In genomic region chr15:83464083-83464904, GRCm38 (mm10) we compare ENCODE assay signal across 8 mouse cellular contexts. TPM values are rescaled to one million over a fixed set of nuclear protein-coding genes. Genes with fewer than 3 reads are reported as not detected.
DNase-seq lines count a peak whose midpoint lies in the region; ATAC-seq and TF ChIP-seq lines count a peak whose summit lies in the region.

Pacsin2 (minus strand) TSS chr15:83464606.

- H3K4me1 ChIP-seq in bone marrow macrophage, adult 2 months (ENCODE audit: control insufficient read depth, insufficient read depth, low read length), result peaks cover 16% of the 10 kb centered on the region
- H3K4me1 ChIP-seq in embryonic fibroblast, embryonic 13.5 days (ENCODE audit: control insufficient read depth, insufficient read depth, low read length), result no peaks in the 10 kb centered on the region; the same call in 1 of the 2 replicates
- peaks cover 18% of the 10 kb centered on the region; the same call in 1 of the 2 replicates for H3K4me1 ChIP-seq in heart, embryonic 10.5 days
- H3K4me1 ChIP-seq in kidney, embryonic 15.5 days, result peaks cover 38% of the 10 kb centered on the region

- no peaks in the 10 kb centered on the region for H3K27me3 ChIP-seq in heart, embryonic 10.5 days (ENCODE audit: insufficient read depth, poor library complexity, severe bottlenecking)
- H3K27me3 ChIP-seq in kidney, embryonic 15.5 days, result no peaks in the 10 kb centered on the region

- TF ChIP-seq POLR2A in bone marrow macrophage, adult 2 months (IDR thresholded peaks at IDR 0.05; ENCODE audit: borderline replicate concordance, low read depth, low read length), result no peak
- peak; percentile 76 for TF ChIP-seq POLR2A in embryonic fibroblast, embryonic 13.5 days (IDR thresholded peaks at IDR 0.05; ENCODE audit: low read depth, low read length)

- H3K36me3 ChIP-seq in heart, embryonic 10.5 days, result 0 out of 2 replicates have a peak, but pooled peaks cover 2% of the 10 kb centered on the region
- no peaks in the 10 kb centered on the region for H3K36me3 ChIP-seq in kidney, embryonic 15.5 days

- H3K4me3 ChIP-seq in bone marrow macrophage, adult 2 months (ENCODE audit: insufficient read depth, low read length), result peak within 1 kb of the TSS; percentile 94
- peak within 1 kb of the TSS; percentile 95 for H3K4me3 ChIP-seq in embryonic fibroblast, embryonic 13.5 days (ENCODE audit: insufficient read depth, low read length)
- peak within 1 kb of the TSS; percentile 91 for H3K4me3 ChIP-seq in heart, embryonic 10.5 days
- peak within 1 kb of the TSS; percentile 85 for H3K4me3 ChIP-seq in kidney, embryonic 15.5 days (replicated peaks)

- no peak for TF ChIP-seq CTCF in bone marrow macrophage, adult 2 months (IDR thresholded peaks at IDR 0.05; ENCODE audit: low read depth, low read length)
- no peak for TF ChIP-seq CTCF in embryonic fibroblast, embryonic 13.5 days (IDR thresholded peaks at IDR 0.05; ENCODE audit: borderline replicate concordance, insufficient read depth, low read length)

- H3K9ac ChIP-seq in kidney, embryonic 15.5 days, result peak within 1 kb of the TSS; percentile 79

- DNase-seq in A20 (ENCODE audit: low read depth, low spot score) (peak; percentile 98), liver (peak; percentile 100)
- DNase-seq in heart, embryonic 10.5 days (ENCODE audit: low spot score), result peak; percentile 100
- peak; percentile 99 for DNase-seq in spleen, postnatal 4 days (ENCODE audit: low spot score in 2 of 2)

- peak within 1 kb of the TSS; percentile 82 for H3K4me2 ChIP-seq in kidney, embryonic 15.5 days

- no peaks in the 10 kb centered on the region for H3K9me3 ChIP-seq in heart, embryonic 10.5 days
- H3K9me3 ChIP-seq in kidney, embryonic 15.5 days (replicated peaks), result no peaks in the 10 kb centered on the region

- under 1% methylated on average over 86 of the region's 88 CpGs for WGBS in heart, embryonic 10.5 days
- WGBS in kidney, embryonic 15.5 days, result under 1% methylated on average over 87 of the region's 88 CpGs

- ATAC-seq in kidney, embryonic 15.5 days (replicated peaks; ENCODE audit: low FRiP score), result peak; percentile 99
- peak; percentile 98 for ATAC-seq in monocyte, adult 5-6 weeks (replicated peaks; ENCODE audit: insufficient number of reproducible peaks, low FRiP score, low TSS enrichment, poor library complexity, severe bottlenecking)

- H3K27ac ChIP-seq in bone marrow macrophage, adult 2 months (ENCODE audit: insufficient read depth, low read depth, low read length), result peak within 1 kb of the TSS; percentile 58
- H3K27ac ChIP-seq in embryonic fibroblast, embryonic 13.5 days (ENCODE audit: insufficient read depth, low read length), result peak within 1 kb of the TSS; percentile 44; the same call in 1 of the 2 replicates
- H3K27ac ChIP-seq in heart, embryonic 10.5 days, result peak within 1 kb of the TSS; percentile 96
- peak within 1 kb of the TSS; percentile 84 for H3K27ac ChIP-seq in kidney, embryonic 15.5 days

RNA-seq across cellular contexts. Expression of gene Pacsin2, which starts in this region (rescaled TPM):
- polyA plus RNA-seq in bone marrow macrophage, adult 2 months (2012; ENCODE audit: insufficient read depth, insufficient read length, missing spikeins), result 61.4 and 63.7 TPM in 2 replicates
- polyA plus RNA-seq in embryonic fibroblast, embryonic 13.5 days (2011; ENCODE audit: insufficient read length, low read depth, missing spikeins), result 62.0 and 75.6 TPM in 2 replicates
- 81.9 and 82.4 TPM in 2 replicates for polyA plus RNA-seq in heart, embryonic 10.5 days (2016; fragmentation: Nextera tagmentation; extraction: Ambion mirVana)
- 74.6 and 76.4 TPM in 2 replicates for polyA plus RNA-seq in kidney, embryonic 15.5 days (2015; fragmentation: Nextera tagmentation; extraction: Ambion mirVana)
- total RNA-seq in monocyte, adult 5-6 weeks (2017), result 92.8 to 153 TPM (median 103 TPM) in 3 replicates

Comparison
In these comparisons a context has a peak if more than half of its experiments do, and no peak if none do; other contexts are left out.
1. Peak in every context shown above with its lines: DNase-seq, ATAC-seq, H3K4me3 ChIP-seq and H3K27ac ChIP-seq.
2. H3K27ac ChIP-seq: peak in every context shown above with its lines; median percentile 96 in heart, embryonic 10.5 days; 84 in kidney, embryonic 15.5 days; 58 in bone marrow macrophage, adult 2 months; 44 in embryonic fibroblast, embryonic 13.5 days.